Mouse (Mus musculus): ENCODE measurements around the gene Bahd1. TPM values are rescaled to one million over a fixed set of nuclear protein-coding genes. Genes with fewer than 3 reads are reported as not detected.

Bahd1 gene
- polyA plus RNA-seq, 1 experiment, result 22.5 TPM

GRCm38 (mm10) chr2:118961546-118961945, 61.4 kb downstream of the Bahd1 start:
- no peak for TF ChIP-seq CTCF (IDR thresholded peaks at IDR 0.05; ENCODE audit: extremely low read depth, insufficient read depth, low read length)
- no peak for TF ChIP-seq POLR2A (IDR thresholded peaks at IDR 0.05; ENCODE audit: extremely low read depth, insufficient read depth, low read length)

DNA sequence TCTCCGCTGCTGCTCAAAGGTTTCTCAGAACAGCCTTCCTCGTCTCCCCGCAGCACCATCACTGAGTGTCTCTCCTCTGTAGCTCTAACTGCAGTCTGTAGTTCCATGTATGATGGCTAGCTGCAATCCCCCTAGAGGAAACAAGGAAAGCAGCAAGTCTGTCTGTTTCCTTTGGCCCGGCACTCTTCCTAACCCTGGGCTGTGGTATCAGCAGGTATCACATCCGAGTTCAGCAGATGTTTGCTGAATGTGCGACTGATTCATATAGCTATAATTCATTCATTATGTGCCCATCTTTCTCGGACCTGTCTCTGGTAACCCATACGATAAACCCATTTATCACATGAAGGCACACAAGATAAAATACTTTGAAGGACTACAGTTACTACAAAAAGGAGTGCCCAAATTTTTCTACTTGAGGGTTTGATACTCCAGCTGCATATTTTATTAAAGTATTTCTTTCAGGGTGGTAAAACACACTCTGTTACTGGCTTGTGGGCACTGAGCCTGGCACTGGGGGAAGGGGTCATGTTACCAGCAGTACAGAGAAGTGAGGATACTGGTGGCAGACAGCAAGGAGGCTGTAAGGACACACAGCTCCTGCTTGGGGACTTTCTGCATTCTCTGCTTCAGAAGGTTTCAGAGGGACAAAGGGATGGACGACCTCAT, 63.0 kb downstream of the Bahd1 start:
- H3K4me1 ChIP-seq (ENCODE audit: control insufficient read depth, insufficient read depth, low read length), result no peaks in the 10 kb centered on the region
- no peak overlapping the region for H3K4me3 ChIP-seq (ENCODE audit: insufficient read depth, low read length)
- TF ChIP-seq POLR2A (IDR thresholded peaks at IDR 0.05; ENCODE audit: extremely low read depth, insufficient read depth, low read length) (no peak), CTCF (IDR thresholded peaks at IDR 0.05; ENCODE audit: extremely low read depth, insufficient read depth, low read length) (no peak)
- H3K27ac ChIP-seq (ENCODE audit: insufficient read depth, low read length), result no peak overlapping the region

More at GRCm38 (mm10) chr2:118961546-118961945, 61.4 kb downstream of the Bahd1 start:
- Histone ChIP-seq H3K27ac (ENCODE audit: insufficient read depth, low read length) (no peak overlapping the region), H3K4me1 (ENCODE audit: control insufficient read depth, insufficient read depth, low read length) (no peaks in the 10 kb centered on the region), H3K4me3 (ENCODE audit: insufficient read depth, low read length) (no peak overlapping the region)

GRCm38 (mm10) chr2:118963676-118964012, 63.5 kb downstream of the Bahd1 start:
- no peak for TF ChIP-seq CTCF (IDR thresholded peaks at IDR 0.05; ENCODE audit: extremely low read depth, insufficient read depth, low read length)
- Histone ChIP-seq H3K4me3 (ENCODE audit: insufficient read depth, low read length) (no peak overlapping the region), H3K4me1 (ENCODE audit: control insufficient read depth, insufficient read depth, low read length) (no peaks in the 10 kb centered on the region), H3K27ac (ENCODE audit: insufficient read depth, low read length) (no peak overlapping the region)

- Histone ChIP-seq H3K4me3 (ENCODE audit: insufficient read depth, low read length) (no peak overlapping the region), H3K4me1 (ENCODE audit: control insufficient read depth, insufficient read depth, low read length) (no peaks in the 10 kb centered on the region), H3K27ac (ENCODE audit: insufficient read depth, low read length) (no peak overlapping the region)
- no peak for TF ChIP-seq CTCF (IDR thresholded peaks at IDR 0.05; ENCODE audit: extremely low read depth, insufficient read depth, low read length)
- no peak for TF ChIP-seq POLR2A (IDR thresholded peaks at IDR 0.05; ENCODE audit: extremely low read depth, insufficient read depth, low read length)
Measured at GRCm38 (mm10) chr2:118969585-118970147, 69.5 kb downstream of the Bahd1 start.

DNA sequence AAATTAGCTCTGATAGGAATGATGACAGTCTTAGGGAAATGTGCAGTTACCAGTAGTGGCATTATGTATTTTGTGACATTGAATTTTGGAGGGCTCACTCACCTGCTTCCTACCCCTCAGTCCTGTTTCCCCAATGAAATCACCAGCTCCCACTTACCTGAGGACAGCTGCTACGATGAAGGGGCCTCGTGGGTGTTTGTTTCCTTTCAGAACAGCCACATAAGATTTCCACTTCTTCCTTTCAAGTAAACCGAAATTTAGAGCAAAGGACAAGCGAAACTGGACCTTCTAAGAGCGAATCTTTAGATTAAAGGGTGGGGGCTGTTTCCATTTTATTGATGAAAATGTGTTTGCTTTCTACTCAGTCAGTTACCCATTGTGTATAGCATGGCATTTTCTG, 71.9 kb downstream of the Bahd1 start:
- no peak overlapping the region; the same call in 1 of the 2 replicates for H3K4me3 ChIP-seq (ENCODE audit: insufficient read depth, low read length)
- no peak overlapping the region for H3K27ac ChIP-seq (ENCODE audit: insufficient read depth, low read length)
- peaks cover 2% of the 10 kb centered on the region for H3K4me1 ChIP-seq (ENCODE audit: control insufficient read depth, insufficient read depth, low read length)
- no peak for TF ChIP-seq CTCF (IDR thresholded peaks at IDR 0.05; ENCODE audit: extremely low read depth, insufficient read depth, low read length)
- TF ChIP-seq POLR2A (IDR thresholded peaks at IDR 0.05; ENCODE audit: extremely low read depth, insufficient read depth, low read length), result no peak

- peaks cover 2% of the 10 kb centered on the region for H3K4me1 ChIP-seq (ENCODE audit: control insufficient read depth, insufficient read depth, low read length)
- H3K27ac ChIP-seq (ENCODE audit: insufficient read depth, low read length), result no peak overlapping the region
- H3K4me3 ChIP-seq (ENCODE audit: insufficient read depth, low read length), result peak overlapping the region; percentile 15; the same call in 1 of the 2 replicates
- peak; percentile 57 for TF ChIP-seq CTCF (IDR thresholded peaks at IDR 0.05; ENCODE audit: extremely low read depth, insufficient read depth, low read length)
- TF ChIP-seq POLR2A (IDR thresholded peaks at IDR 0.05; ENCODE audit: extremely low read depth, insufficient read depth, low read length), result no peak
Measured at GRCm38 (mm10) chr2:118972687-118973376, 72.7 kb downstream of the Bahd1 start.

Other genes starting within 250 kb of the Bahd1 start
- 58.0 and 63.1 TPM in 2 replicates for gene Pak6, start 237.1 kb upstream of the Bahd1 start, polyA plus RNA-seq (2012; rRNA removed)
- gene Ankrd63, start 196.4 kb upstream of the Bahd1 start, polyA plus RNA-seq (2012; rRNA removed), result 11.3 and 17.9 TPM in 2 replicates
- 2.9 and 3.0 TPM in 2 replicates for gene Plcb2, start 171.9 kb upstream of the Bahd1 start, polyA plus RNA-seq (2012; rRNA removed)
- 22.4 and 24.7 TPM in 2 replicates for gene Inafm2, start 154.6 kb upstream of the Bahd1 start, polyA plus RNA-seq (2012; rRNA removed)
- 3.5 and 4.2 TPM in 2 replicates for gene Ccdc9b, start 137.7 kb upstream of the Bahd1 start, polyA plus RNA-seq (2012; rRNA removed)
- gene Phgr1, start 127.6 kb upstream of the Bahd1 start, polyA plus RNA-seq (2012; rRNA removed), result not detected in 2 replicates
- 128 and 137 TPM in 2 replicates for gene Disp2, start 120.7 kb upstream of the Bahd1 start, polyA plus RNA-seq (2012; rRNA removed)
- 1.9 and 2.2 TPM in 2 replicates for gene Knstrn, start 86.4 kb upstream of the Bahd1 start, polyA plus RNA-seq (2012; rRNA removed)
- gene Ivd, start 38.4 kb upstream of the Bahd1 start, polyA plus RNA-seq (2012; rRNA removed), result 104 and 119 TPM in 2 replicates
- 2.8 and 3.1 TPM in 2 replicates for gene Chst14, start 26.1 kb downstream of the Bahd1 start, polyA plus RNA-seq (2012; rRNA removed)
- gene Ccdc32, start 129.0 kb downstream of the Bahd1 start, polyA plus RNA-seq (2012; rRNA removed), result 44.3 and 45.1 TPM in 2 replicates
- gene Rpusd2, start 134.4 kb downstream of the Bahd1 start, polyA plus RNA-seq (2012; rRNA removed), result 4.8 and 4.9 TPM in 2 replicates
- 0.04 and 0.08 TPM in 2 replicates for gene Knl1, start 146.7 kb downstream of the Bahd1 start, polyA plus RNA-seq (2012; rRNA removed)
- 1.4 and 1.6 TPM in 2 replicates for gene Rad51, start 212.4 kb downstream of the Bahd1 start, polyA plus RNA-seq (2012; rRNA removed)

Data from cortical plate, adult 2 months (tissue).